Mouse (Mus musculus): ENCODE results near the gene Kctd14.

Gene Kctd14

GRCm38 (mm10) chr7:97438986-97439385 lies 12.1 kb upstream of the Kctd14 start:
- in situ Hi-C loops (cut with MboI) = no loop called here

DNA sequence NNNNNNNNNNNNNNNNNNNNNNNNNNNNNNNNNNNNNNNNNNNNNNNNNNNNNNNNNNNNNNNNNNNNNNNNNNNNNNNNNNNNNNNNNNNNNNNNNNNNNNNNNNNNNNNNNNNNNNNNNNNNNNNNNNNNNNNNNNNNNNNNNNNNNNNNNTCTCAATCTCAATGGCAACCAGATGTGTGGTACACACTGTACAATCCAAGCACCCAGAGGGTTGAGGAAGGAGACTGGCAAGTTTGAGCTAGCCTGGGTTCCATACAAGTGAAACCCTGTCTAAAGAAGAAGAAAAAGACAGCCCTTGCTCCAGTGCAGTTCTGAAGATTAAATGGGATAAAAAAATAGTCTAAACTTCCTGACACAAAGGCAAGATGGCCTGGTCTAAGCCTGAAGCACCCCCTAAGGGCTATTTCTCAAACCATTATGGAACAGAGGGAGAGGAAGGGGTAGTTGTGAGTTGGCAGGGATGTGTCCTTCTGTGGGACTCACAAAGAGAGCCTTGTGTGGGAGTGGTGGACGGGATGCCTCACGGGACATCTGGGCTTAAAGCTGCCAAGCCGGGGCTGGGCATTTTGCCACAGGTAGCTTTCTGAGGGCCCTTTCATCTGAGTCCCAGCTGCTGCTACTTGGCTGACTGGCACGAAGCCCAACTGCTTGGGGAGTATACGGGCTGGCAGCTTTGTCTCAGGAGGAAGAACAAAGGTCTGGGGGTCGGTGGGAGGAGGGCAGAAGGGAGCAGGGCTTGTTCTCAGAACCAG lies 4.8 kb upstream of the Kctd14 start:
- in situ Hi-C loops (cut with MboI) = no loop called here

DNA sequence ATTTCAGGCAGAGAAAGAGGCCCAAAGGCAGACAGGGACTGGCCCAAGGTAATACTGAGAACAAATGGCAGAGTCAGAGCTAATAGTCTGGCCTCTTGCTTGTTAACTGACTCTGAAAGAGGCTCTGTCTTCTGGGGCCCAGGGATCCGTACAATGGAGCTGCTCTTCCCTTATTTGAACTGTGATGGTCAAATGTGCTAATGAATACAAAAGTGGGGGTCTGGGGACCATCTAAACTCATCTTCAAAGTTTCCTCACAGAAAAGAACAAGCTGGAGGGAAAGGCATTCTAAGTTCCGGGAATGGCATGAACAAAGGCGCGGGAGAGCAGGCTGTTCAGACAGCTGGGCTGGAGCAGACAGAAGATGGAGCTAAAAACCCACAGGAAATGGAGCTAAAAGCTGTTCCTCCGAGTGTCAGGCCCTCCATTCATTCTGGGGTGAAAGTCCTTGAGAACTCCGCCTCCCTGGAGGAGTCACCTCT lies 4.0 kb upstream of the Kctd14 start:
- in situ Hi-C loops (cut with MboI) = no loop called here

DNA sequence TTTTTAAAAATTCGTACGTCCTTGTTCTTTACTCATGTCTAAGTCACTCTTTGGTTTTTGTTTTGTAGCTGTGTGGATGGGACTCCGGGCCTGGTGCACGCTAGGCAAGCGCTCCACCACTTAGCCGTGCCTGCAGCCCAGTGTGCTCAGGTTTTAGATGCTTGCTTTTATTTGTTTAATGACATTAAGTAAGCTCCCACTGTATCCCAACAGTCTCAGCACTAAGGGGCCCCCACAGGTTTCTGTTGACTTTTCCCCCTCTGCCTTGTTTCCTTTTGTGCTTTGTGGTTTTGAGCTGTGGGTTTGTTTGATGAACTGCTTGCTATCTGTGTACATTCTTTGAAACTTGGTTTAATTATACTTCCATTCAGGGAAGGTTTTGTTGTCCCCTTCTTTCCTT lies 1.1 kb downstream of the Kctd14 start:
- in situ Hi-C loops (cut with MboI) = no loop called here

GRCm38 (mm10) chr7:97453141-97453921 lies 2.2 kb downstream of the Kctd14 start:
- in situ Hi-C loops (cut with MboI) = no loop called here

- in situ Hi-C loops (cut with MboI) = no loop called here
Measured at GRCm38 (mm10) chr7:97454795-97455194, 3.7 kb downstream of the Kctd14 start.

DNA sequence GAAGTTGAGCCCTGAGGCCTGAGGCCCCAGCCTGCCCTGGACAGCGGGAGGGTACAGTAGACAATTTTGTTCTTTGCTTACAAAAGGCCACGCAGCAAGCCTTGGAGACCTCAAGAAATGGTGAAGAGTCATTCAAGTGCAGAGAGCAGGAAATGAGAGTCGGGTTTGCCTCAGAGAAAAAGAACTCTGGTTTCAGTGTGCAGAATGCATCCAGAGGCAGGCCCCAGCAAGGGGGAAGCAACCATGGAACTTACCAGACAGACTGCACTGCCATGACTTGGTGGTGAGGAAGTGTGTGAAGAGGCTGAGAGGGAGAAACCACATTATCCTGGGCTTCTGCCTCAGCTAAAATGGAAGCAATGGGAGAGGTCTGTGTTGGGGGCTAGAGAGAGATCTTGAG lies 4.5 kb downstream of the Kctd14 start:
- in situ Hi-C loops (cut with MboI) = no loop called here

DNA sequence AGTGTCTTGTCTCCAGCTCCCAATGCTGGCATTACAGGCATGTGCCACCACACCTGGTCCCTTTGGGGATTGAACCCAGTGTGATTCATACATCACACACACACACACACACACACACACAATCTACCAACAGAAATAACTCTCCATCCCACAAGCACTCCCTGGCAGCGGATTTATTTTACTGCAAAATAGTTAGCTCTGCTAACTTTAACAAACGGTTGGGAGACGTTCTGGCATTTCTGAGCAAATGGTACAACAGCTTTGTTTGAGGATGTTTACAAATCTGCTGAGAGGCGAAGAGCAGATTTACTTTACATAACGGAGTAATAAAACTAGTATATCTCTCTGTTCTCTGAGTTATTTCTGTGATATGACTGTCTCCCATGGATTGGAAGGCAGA lies 21.9 kb downstream of the Kctd14 start:
- in situ Hi-C loops (cut with MboI) = no loop called here

DNA sequence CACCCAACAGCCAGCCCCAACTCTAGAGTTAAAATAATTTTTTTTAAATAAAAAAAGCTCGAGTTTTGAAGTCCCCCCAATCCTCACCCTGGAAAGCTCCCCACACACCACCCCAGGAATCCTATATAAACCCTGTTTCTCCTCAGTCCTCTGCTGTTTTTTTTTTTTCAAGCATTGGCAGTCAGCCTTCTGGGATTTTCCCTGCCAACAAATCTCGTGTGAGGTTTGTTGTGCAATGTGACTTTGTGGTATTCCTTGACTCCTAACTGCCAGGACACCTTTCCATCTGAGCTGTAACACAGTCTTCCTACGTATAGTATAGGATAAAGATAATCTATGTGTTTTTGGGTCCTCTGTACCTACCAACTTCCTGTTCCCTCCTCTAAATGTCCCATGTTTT lies 28.2 kb downstream of the Kctd14 start:
- in situ Hi-C loops (cut with MboI) = no loop called here

- in situ Hi-C loops (cut with MboI) = loop anchor here (5.0 kb wide), 1 partner anchor 53 kb away; no protein-coding TSS in a partner anchor
Measured at GRCm38 (mm10) chr7:97480290-97480689, 29.2 kb downstream of the Kctd14 start.

DNA sequence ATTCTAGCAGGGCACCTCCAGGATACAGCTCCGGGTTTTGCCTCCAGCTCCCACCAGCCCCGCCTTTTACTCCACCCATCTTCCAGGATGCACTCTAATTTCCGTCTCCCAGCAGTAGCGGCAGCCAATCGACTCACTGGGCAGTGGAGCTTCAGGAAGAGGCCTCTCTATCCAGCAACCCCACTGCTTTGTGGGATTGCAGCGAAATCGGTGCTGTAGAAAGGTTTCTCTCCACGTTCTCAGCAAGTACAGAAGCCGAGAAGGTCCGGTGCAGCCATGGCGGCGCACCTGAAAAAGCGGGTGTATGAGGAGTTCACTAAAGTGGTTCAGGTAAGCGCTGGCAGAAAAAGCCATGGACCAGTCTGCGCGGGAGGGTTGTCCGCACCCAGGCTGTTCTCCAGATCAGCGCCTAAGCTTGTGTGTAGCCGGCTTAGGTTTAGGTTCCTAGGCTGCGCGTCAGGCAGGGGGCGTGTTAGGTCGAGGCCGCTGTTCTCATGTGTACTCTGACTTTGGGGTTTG lies 29.8 kb downstream of the Kctd14 start, which contains the start of gene Ints4:
Gene Ints4, plus strand, starts transcription at position 136 of the 519 bp plus-strand sequence.
- in situ Hi-C loops (cut with MboI) = loop anchor here (5.0 kb wide), 1 partner anchor 54 kb away; no protein-coding TSS in a partner anchor

DNA sequence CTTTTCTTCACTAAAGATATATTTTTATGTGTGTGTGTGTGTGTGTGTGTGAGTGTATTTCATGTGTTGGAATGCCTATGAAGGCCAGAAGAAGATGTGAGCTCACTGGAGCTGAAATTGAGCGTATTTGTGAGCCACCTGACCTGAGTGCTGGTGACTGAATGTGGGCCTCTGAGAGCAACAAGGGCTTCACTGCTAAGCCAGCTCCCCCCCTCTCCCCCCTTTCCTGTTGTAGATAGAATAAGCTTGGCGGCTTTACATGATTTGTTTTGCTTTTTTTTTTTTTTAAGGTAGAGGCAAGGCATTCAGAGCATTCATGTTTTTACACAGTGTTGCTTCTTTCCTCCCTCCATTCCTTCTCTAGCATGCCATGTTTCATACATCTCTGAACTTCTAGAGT lies 32.3 kb downstream of the Kctd14 start:
- in situ Hi-C loops (cut with MboI) = loop anchor here (5.0 kb wide), 1 partner anchor 56 kb away; no protein-coding TSS in a partner anchor

DNA sequence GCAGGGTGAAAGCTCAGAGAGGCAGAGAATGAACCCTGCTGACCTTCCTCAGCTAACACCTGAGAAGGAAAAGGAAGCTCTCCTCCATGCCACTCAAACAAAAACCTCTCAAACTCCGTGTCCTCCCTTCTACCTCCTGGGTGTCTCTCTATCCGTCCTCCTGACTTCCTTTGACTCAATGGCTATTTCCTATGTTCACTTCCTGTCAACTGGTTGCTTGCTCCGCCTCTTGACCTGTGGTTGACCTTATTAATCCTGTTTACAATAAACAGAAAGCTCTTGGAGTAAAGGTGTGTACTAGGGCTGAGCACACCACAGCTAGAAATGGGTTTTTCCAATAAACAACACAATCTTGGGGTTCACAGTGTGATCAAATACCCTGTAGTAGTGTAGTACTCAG lies 40.0 kb downstream of the Kctd14 start:
- in situ Hi-C loops (cut with MboI) = no loop called here

GRCm38 (mm10) chr7:97492420-97492819 lies 41.3 kb downstream of the Kctd14 start:
- in situ Hi-C loops (cut with MboI) = no loop called here

DNA sequence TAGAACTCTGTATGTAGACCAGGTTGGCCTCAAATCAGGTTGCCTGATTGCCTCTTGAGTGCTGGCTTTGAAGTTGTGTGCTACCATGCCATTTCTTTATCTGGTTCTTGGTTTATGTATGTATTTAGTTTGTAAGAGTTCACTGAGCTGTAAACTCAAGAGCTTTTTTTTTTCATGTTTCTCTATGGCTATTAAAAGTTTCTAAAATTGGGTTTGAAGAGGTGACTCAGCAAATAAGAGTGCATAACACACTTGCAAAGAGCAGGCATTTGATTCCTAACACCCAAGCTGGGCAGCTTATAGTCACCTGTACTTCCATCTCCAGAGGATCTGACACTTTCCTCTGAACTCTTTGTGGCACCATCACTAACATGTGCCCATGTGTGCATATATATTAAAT lies 43.9 kb downstream of the Kctd14 start:
- in situ Hi-C loops (cut with MboI) = no loop called here

DNA sequence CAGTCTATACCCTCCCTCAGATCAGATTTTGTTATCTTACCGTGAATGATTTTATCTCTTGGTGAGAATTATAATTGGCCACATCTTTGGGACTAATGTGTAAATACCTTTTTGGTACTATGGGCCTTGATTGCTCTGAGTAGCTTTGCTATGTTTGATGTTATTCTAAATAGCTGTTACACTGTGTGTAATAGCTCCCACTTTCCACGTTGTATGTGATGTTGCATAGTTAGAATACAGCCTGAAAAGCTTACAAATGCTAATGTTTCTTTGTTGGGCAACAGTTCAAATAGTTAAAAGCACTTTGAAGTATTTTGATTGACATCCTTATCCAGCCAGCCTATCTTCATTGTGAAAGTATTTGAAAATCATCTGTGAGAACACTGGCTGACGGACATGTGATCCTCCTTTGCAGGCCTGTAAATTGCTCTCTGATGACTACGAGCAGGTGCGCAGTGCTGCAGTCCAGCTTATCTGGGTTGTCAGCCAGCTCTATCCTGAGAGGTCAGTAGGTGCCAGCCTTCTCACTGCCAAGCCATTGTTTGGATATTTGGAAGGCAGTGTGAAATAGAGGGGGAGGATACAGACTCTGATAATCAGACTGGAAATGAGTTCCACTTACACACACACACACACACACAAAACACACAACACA lies 49.6 kb downstream of the Kctd14 start:
- in situ Hi-C loops (cut with MboI) = no loop called here

Measured in mature B cell (primary cell).